Mouse (Mus musculus) lung, postnatal 4 days (tissue): ENCODE results near the gene Pea15a.
"Not testable (repeated sequence)": the region's sequence is repeated elsewhere in the genome, so short reads cannot be mapped to it uniquely, and the experiment has no call there.

Source experiments
- DNase-seq, 2 experiments: peaks; one replicate each; pipeline ENCODE4 v3.0.0; 2021

Gene Pea15a

DNA sequence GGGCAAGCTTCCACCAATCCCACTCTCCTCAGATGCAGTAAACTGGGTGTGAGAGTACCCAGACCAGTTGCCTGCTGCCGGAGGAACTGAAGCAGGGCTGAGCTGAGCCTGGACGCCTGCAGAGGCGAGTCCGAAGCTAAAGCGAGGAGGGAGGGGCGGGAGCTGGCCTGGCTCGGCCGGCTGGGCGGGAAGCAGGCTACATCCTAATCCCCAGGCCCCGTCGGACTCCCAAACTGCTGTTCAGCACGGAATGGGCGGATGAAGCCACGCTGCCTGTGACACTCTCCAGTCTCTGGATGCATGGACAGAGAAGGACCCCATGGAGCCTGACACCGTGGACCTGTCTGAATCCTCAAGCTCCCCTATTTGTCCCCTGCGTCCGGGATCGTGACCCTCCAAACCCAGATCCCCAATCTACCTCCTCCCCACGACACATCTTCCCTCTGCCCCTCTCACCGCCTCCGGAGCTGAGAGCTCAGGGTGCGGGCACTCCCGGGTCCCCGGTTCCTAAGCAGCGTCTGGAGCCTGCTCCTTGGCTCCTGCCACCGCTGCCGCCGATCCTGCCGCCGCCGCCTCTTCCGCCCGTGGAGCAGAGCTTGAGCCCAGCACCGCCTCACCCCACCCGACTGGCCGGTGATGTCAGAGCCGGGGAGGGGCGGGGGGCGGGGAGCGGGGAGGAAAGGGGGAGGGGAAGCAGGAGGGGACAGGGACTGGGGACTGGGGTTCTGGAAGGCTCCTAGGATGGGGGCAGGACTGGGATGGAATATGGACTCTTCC, at the start of gene Pea15a:
Gene Pea15a, minus strand, starts transcription at position 664 of the 777 bp plus-strand sequence.
- peak; percentile 86 to 92 for DNase-seq

DNA sequence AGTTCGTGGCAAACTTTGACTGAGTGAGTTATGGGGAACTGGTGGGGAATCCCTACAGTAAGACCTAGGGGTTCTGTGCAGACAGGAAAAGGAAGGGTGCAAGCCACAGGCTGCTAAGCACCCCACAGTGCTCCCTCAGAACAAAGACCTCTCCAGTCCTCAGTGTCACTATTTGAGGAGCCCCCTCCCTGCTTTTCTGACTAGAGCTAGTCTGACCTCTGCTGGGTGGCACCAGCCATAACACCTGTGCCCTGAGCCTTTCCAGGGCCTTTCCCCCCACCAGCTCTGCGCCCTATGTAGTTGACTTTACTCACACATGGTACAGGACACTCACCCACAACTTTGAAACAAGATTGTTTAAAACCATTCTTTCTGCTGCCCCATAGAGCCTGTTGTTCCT, 41.1 kb upstream of the Pea15a start:
- DNase-seq: peak in 1 of 2 experiments; percentile 55

DNA sequence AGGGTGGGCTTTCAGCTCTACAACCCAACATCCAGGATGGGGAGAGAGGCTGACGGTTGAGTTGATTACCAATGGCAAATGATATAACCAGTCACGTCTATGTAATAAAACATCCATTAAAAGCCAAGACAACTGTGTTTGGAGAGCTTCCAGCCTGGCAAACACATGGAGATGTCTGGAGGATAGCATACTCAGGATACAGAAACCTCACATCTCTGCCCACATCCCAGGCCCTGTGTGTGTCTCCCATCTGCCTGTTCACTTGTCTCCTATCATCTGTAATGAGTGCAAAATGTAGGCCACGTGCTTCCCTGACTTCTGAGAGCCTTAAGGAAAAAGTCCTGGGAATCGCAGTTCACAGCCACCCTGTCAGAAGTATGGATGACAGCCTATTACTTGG, 40.6 kb upstream of the Pea15a start:
- no peak for DNase-seq

DNA sequence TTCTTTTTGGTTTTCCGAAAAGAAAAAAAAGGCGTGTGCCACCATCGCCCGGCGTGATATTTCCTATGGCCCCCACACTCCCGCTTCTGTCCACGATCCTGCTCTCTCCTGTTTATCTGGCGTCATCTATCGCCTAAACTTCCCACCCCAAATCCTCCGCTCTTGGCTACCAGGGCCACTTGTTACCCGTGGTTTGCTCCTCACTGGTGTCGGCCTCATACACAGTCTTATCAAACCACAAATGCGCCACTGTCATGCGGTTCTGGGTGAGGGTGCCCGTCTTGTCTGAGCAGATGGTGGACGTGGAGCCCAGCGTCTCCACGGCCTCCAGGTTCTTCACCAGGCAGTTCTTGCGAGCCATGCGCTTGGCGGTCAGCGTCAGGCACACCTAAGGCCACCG, 38.0 kb upstream of the Pea15a start:
- DNase-seq: not testable (repeated sequence)

- DNase-seq: peak in 1 of 2 experiments; percentile 50
Observed at GRCm38 (mm10) chr1:172243547-172244205, 37.1 kb upstream of the Pea15a start.

DNA sequence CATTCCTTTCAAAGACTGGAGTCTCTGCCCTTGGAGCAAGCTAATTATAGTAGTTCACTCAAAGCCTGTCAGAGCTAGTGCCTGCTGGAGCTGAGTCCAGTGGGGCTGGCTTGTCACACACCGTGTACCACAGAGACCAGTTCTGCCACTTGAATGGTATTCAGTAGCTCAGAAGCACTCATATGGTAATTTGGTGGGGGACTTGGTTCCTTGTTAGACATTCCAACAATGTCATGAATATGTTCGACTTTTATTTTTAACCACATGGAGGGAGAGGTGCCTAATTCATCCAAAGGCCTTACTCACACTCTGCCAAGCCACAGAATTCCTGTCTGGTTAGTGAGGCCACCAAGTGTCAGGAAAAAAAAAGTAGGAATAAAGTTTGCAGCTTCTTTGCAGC, 35.8 kb upstream of the Pea15a start:
- DNase-seq: no peak

GRCm38 (mm10) chr1:172240945-172241708, 34.5 kb upstream of the Pea15a start:
- no peak for DNase-seq

DNA sequence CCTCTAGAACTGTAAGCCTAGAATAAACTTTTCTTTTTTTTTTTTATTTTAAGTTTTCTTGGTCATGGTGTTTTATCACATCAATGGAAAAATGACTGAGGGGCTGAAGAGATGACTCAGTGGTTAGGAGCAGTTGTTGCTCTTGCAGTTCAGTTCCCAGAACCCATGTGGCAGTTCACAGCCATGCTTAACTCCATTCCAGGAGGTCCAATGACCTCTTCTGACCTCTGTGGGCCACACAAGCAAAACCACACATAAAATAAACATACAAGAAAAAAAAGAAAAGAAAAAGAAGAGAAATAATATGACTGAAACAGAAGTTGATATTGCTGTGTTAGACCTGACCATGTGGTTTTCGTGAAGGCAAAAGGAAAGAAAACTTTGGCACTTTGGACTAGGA, 22.6 kb upstream of the Pea15a start:
- no peak for DNase-seq

GRCm38 (mm10) chr1:172228209-172228608, 21.6 kb upstream of the Pea15a start:
- no peak for DNase-seq

- DNase-seq: no peak
Observed at GRCm38 (mm10) chr1:172221297-172222063, 14.9 kb upstream of the Pea15a start.

DNA sequence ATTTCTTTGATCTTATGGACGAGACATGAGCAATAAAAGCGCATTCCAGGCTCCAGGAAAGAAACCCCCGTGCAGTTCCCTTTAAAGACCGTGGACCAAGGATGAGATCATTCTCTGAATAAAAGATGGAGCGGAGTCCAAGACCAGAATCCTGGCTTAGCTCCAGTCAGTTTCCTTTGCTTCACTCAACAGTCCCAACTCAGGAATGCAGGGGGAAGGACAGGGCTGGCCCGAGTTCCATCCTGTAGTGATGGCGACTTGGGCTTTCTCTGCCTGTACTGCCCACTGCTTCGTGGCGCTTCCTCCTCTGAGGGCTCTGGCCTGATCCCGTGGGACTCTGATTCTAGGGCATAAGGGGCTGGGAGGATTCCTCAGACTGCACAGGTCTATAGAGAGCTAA, 13.8 kb upstream of the Pea15a start:
- DNase-seq: peak; percentile 78 to 81

GRCm38 (mm10) chr1:172219451-172220406, 13.1 kb upstream of the Pea15a start, which contains the start of gene Casq1:
TSS of gene Casq1 (minus strand) at chr1:172219868.
- no peak for DNase-seq

GRCm38 (mm10) chr1:172218164-172218910, 11.7 kb upstream of the Pea15a start:
- no peak for DNase-seq

- DNase-seq: peak; percentile 96 to 97
Observed at GRCm38 (mm10) chr1:172217148-172217547, 10.5 kb upstream of the Pea15a start.

DNA sequence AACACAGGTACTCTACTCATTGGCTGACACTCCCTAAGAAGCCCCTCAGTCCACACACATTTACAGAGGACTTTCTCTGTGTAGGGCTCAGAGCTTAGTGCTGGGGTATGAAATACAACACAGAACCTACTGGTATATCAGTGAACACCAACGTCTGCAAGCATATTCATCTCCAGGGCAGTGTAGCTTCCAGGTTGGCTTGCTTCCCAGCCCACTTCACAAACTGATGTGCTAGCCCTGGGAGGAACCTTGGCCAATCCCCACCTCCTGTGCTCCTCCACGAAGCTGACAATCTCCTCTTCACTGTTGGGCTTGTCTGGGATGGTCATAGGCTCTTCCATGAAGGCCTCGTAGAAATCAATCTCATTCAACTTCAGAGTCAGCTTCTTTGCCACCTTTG, 8.1 kb upstream of the Pea15a start:
- DNase-seq: peak; percentile 45 to 53

DNA sequence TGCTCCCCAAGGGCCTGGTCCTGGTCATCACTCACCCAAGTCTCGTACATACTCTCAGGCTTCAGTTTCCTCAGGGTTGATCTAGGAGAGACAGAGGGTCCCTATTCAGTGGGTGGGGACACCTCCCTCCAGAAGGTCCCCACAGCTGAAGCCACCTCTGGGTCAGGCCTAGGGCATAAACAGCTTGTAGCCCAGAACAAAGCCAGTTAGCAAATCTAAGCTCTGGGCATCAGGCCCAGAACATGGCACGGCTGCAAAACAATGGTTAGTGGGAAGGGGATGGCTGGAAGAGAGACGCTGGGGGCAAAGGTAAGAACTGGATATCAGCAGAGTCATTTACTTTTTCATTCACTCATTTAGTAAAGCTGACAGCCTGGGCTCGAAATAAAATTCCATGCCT, 7.2 kb upstream of the Pea15a start:
- peak in 1 of 2 experiments; percentile 46 for DNase-seq

DNA sequence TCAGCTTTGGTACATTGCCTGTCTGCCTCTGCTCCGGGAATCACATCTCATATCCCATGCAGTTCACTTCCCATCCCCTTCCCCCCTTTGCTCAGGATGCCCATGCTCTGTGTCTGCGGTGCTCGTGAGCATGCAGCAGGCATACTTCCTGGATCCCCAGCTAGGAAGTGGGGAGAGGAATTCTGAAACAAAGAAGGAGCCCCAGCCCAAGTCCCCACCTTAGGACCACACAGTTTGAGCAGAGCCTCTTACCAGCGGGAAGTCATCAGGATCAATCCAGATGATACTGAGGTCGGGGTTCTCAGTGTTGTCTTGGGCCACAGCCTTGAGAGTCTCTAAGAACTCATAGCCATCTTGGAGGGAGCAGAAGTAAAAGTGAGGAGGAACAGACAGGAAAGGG, 6.2 kb upstream of the Pea15a start:
- DNase-seq: no peak

GRCm38 (mm10) chr1:172207111-172207584, 544 bp upstream of the Pea15a start:
- peak in 1 of 2 experiments; percentile 29 for DNase-seq

- no peak for DNase-seq
Observed at GRCm38 (mm10) chr1:172205741-172206087, 890 bp downstream of the Pea15a start.
